In genomic region chr11:54534871-54535270, GRCm38 (mm10) we compare ENCODE assay signal across 8 mouse cellular contexts. TPM values are rescaled to one million over a fixed set of nuclear protein-coding genes. Genes with fewer than 3 reads are reported as not detected.
A peak's percentile ranks its signal among the peaks of the same experiment; 100 is the strongest.
DNase-seq lines count a peak whose midpoint lies in the region; ATAC-seq and TF ChIP-seq lines count a peak whose summit lies in the region.

No protein-coding gene starts in this region.

- no peak overlapping the region for H3K9ac ChIP-seq in intestine, postnatal 0 days (ENCODE audit: low read depth, low read length)
- no peak overlapping the region for H3K9ac ChIP-seq in intestine, embryonic 15.5 days
- H3K9ac ChIP-seq in embryonic facial prominence, embryonic 11.5 days (replicated peaks; ENCODE audit: low read length): no peak overlapping the region

- no peak overlapping the region for H3K4me2 ChIP-seq in intestine, postnatal 0 days (replicated peaks; ENCODE audit: low read depth)
- H3K4me2 ChIP-seq in intestine, embryonic 15.5 days (replicated peaks): no peak overlapping the region
- H3K4me2 ChIP-seq in embryonic facial prominence, embryonic 11.5 days (ENCODE audit: low read depth, low read length): no peak overlapping the region

- H3K4me3 ChIP-seq in intestine, postnatal 0 days (ENCODE audit: low read depth, low read length): no peak overlapping the region
- H3K4me3 ChIP-seq in intestine, embryonic 15.5 days (replicated peaks): no peak overlapping the region
- no peak overlapping the region for H3K4me3 ChIP-seq in embryonic facial prominence, embryonic 11.5 days (ENCODE audit: low read depth, low read length)

- no peaks in the 10 kb centered on the region for H3K9me3 ChIP-seq in intestine, postnatal 0 days (ENCODE audit: control insufficient read depth)
- H3K9me3 ChIP-seq in intestine, embryonic 15.5 days: no peaks in the 10 kb centered on the region
- H3K9me3 ChIP-seq in embryonic facial prominence, embryonic 11.5 days (replicated peaks; ENCODE audit: control insufficient read depth, low read length): no peaks in the 10 kb centered on the region

- TF ChIP-seq CTCF in intestine, postnatal 0 days (IDR thresholded peaks at IDR 0.05; ENCODE audit: low read depth): peak; percentile 91

- no peaks in the 10 kb centered on the region for H3K4me1 ChIP-seq in intestine, postnatal 0 days (replicated peaks; ENCODE audit: control insufficient read depth, insufficient read depth, low read length)
- no peaks in the 10 kb centered on the region for H3K4me1 ChIP-seq in intestine, embryonic 15.5 days (replicated peaks)
- H3K4me1 ChIP-seq in embryonic facial prominence, embryonic 11.5 days (ENCODE audit: control insufficient read depth, insufficient read depth, low read length): no peaks in the 10 kb centered on the region

- WGBS in intestine, postnatal 0 days: 54% methylated on average over 6 of the region's 6 CpGs
- 53% methylated on average over 6 of the region's 6 CpGs for WGBS in intestine, embryonic 15.5 days
- 62% methylated on average over 6 of the region's 6 CpGs for WGBS in embryonic facial prominence, embryonic 11.5 days

- H3K36me3 ChIP-seq in intestine, postnatal 0 days (ENCODE audit: control insufficient read depth, insufficient read depth): no peaks in the 10 kb centered on the region
- no peaks in the 10 kb centered on the region for H3K36me3 ChIP-seq in intestine, embryonic 15.5 days
- no peaks in the 10 kb centered on the region for H3K36me3 ChIP-seq in embryonic facial prominence, embryonic 11.5 days (replicated peaks; ENCODE audit: control insufficient read depth, insufficient read depth, low read depth, low read length)

- no peak overlapping the region for H3K27ac ChIP-seq in intestine, postnatal 0 days (ENCODE audit: low read depth, low read length)
- no peak overlapping the region for H3K27ac ChIP-seq in intestine, embryonic 15.5 days
- no peak overlapping the region for H3K27ac ChIP-seq in embryonic facial prominence, embryonic 11.5 days (replicated peaks; ENCODE audit: low read depth, low read length)

- intact Hi-C loops in left cerebral cortex, postnatal 36 days (cut with DNase I): loop anchor here (10.0 kb wide), 2 partner anchors 180 to 410 kb away; no protein-coding TSS in a partner anchor

- ATAC-seq in intestine, postnatal 0 days: 0 out of 2 replicates have a peak, but pooled peaks have one; percentile 19
- no peak for ATAC-seq in intestine, embryonic 15.5 days
- ATAC-seq in embryonic facial prominence, embryonic 11.5 days (replicated peaks; ENCODE audit: insufficient number of reproducible peaks, low FRiP score, low TSS enrichment, low read depth): no peak

- DNase-seq in adrenal gland, postnatal 25 days: peak; percentile 73
- peak; percentile 70 for DNase-seq in embryonic facial prominence, embryonic 11.5 days (ENCODE audit: low spot score)
- DNase-seq in heart, postnatal 4 days: peak; percentile 84
- peak; percentile 50 to 65 for DNase-seq in left cerebral cortex, postnatal 36 days (ENCODE audit: low spot score in 2 of 2)
- peak; percentile 52 to 76 for DNase-seq in natural killer cell, adult 2 months (ENCODE audit: low spot score in 2 of 2)
- DNase-seq in testis, postnatal 14 days (ENCODE audit: low spot score): peak; percentile 24

- no peaks in the 10 kb centered on the region for H3K27me3 ChIP-seq in intestine, postnatal 0 days (replicated peaks; ENCODE audit: control insufficient read depth, insufficient read depth, low read length)
- H3K27me3 ChIP-seq in intestine, embryonic 15.5 days (replicated peaks): no peaks in the 10 kb centered on the region
- H3K27me3 ChIP-seq in embryonic facial prominence, embryonic 11.5 days (ENCODE audit: control insufficient read depth, insufficient read depth, low read length): no peaks in the 10 kb centered on the region

RNA-seq across cellular contexts. Expression of gene Rapgef6, which starts 12.2 kb away (rescaled TPM):
- 13.5 and 15.9 TPM in 2 replicates for polyA plus RNA-seq in intestine, postnatal 0 days (2015; fragmentation: Nextera tagmentation; extraction: Ambion mirVana)
- 31.7 and 32.0 TPM in 2 replicates for polyA plus RNA-seq in intestine, embryonic 15.5 days (2015; fragmentation: Nextera tagmentation; extraction: Ambion mirVana)
- 22.7 and 28.8 TPM in 2 replicates for total RNA-seq in adrenal gland, postnatal 25 days (2021)
- 27.8 and 33.0 TPM in 2 replicates for polyA plus RNA-seq in embryonic facial prominence, embryonic 11.5 days (2014; fragmentation: Nextera tagmentation; extraction: Ambion mirVana)
- 10 to 100 TPM; 29.7 to 34.0 TPM for total RNA-seq in heart, postnatal 4 days (2021)
- 10 to 100 TPM; 28.7 to 38.7 TPM for total RNA-seq in left cerebral cortex, postnatal 36 days (2021)

Comparison
In these comparisons a context has a peak if more than half of its experiments do, and no peak if none do; other contexts are left out.
1. DNase-seq: peak in every context shown above with its lines; median percentile 84 in heart, postnatal 4 days; 73 in adrenal gland, postnatal 25 days; 70 in embryonic facial prominence, embryonic 11.5 days; 64 in natural killer cell, adult 2 months; 58 in left cerebral cortex, postnatal 36 days; 24 in testis, postnatal 14 days.